Mouse (Mus musculus): ENCODE results near the gene Slc5a5.

DNA sequence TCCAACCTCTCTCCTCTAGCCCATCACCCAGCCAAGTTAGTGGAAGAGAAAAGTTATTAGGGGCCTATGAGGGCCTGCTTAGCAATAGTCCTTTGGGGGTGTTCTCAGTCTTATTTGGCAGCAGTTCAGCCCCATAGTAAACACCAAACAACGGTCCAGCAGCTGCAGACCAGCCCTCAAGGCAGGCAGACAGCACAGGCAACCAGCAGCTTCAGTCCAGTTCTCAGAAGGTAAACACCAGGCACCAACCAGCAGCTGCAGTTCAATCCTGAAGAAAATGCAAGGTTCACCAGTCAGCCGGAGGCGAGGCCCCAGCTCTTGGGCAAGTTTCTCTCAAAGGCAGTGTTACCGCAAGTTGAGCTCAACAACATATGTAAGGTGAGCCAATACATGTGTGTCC lies 40.5 kb upstream of the Slc5a5 start:
- TF ChIP-seq CTCF (conservative IDR thresholded peaks at IDR 0.05; ENCODE audit: insufficient read depth, insufficient read length, low read depth, low read length) (no peak), POLR2A (IDR thresholded peaks at IDR 0.05; ENCODE audit: low read depth, low read length) (no peak)

All from kidney, adult 2 months (tissue).